Mouse (Mus musculus) gastrocnemius, postnatal 36 days (tissue): ENCODE data around the gene Mob3a. TPM values are rescaled to one million over a fixed set of nuclear protein-coding genes. Genes with fewer than 3 reads are reported as not detected.

ENCODE experiments used
- DNase-seq, 2 experiments: peaks; one replicate each; pipeline ENCODE4 v3.0.0; 2022
- intact Hi-C: fragments of 180-260 bp; cut with DNase I; formaldehyde crosslinking; loops from one replicate; pipeline ENCODE4 v1.15.1; 2025
- total RNA-seq, 2 experiments: library from RNA; stranded (reverse); gene quantifications; 2 replicates each; pipeline ENCODE4 v1.2.3; 2021

Mob3a gene
- total RNA-seq, 2 experiments from 2014 or later: 3.4 to 3.6 TPM

DNA sequence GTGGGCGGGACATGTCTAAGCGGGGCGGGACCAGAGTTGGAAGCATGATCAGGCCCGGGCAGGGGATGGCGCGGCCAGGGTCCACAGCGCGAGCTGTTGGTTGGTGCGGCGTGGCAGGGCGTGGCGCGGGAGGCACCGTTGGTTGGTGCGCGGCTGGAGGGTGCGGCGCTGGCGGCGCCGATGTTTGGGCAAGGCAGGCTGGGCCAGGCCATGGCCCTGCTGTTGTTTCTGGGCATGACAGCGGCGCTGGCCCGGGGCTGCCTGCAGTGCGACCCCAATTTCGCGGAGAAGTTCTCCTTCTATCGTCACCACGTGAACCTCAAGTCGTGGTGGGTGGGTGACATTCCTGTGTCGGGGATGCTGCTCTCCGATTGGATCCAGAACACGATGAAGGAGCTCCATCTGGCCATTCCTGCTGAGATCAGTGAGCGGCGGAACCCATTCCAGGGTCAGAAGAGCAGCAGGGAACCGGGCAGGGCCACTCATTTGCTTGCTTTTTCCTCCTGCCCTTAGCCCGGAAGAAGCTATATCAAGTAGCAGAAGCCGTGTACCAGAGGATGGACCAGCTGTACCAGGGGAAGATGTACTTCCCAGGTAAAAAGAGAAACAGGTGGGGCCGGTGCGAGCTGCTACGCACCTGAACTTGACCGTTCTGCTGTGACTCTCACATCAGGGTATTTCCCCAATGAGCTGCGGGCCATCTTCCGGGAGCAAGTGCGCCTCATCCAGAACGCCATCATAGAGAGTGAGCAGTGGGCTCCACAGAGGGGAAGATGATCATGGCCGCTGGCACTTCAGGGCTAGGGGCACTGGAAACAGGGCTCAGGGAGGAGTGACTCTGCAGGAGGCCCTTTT, 986 bp upstream of the Mob3a start:
- intact Hi-C loops: loop anchor here (10.0 kb wide), 1 partner anchor 268 kb away; the partner anchor contains the start of gene Tcf3
- DNase-seq: peak; percentile 94

DNA sequence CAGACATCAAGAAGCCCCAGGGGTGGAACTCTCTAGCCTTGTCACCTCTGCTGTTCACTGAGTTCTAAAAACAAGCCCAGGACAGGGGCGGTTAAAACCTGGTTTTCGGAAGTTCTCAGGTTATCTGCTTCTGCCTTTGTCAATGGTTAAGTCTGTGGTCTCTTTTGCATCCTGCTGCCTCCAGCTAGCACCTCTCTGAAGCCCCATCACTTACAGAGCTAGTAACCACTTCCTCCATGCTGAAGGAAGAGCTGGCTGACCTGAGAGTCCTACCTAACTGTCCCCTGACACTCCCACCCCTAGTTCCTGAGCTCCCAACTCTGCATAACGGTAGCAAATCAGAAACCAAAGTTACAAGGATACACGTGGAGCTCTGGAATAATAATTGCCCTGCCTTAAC, 1.0 kb downstream of the Mob3a start:
- intact Hi-C loops: loop anchor here (10.0 kb wide), 1 partner anchor 266 kb away; the partner anchor contains the start of gene Tcf3
- DNase-seq: no peak

DNA sequence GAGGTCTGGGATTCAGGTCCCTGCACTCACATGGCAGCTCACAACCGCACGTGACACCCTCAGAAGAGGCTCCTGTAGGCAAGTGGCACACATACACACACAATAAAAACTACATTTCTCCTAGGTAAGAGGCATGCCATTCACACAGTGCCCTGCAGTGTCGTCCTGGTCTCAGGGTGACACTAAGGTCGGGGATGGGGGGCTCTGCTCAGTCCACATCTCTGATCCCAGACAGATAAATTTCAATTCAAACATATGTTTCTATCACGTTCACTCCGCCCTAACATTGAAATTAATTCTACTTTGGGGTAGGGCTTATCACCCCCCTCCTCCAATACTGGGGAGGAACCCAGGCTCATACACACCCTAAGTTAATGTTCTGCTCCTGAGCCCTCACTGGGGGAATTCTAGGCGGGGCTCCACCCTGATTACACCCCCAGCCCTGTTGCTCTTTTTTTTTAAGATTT, 1.7 kb downstream of the Mob3a start:
- DNase-seq: no peak
- intact Hi-C loops: loop anchor here (10.0 kb wide), 1 partner anchor 265 kb away; the partner anchor contains the start of gene Tcf3

DNA sequence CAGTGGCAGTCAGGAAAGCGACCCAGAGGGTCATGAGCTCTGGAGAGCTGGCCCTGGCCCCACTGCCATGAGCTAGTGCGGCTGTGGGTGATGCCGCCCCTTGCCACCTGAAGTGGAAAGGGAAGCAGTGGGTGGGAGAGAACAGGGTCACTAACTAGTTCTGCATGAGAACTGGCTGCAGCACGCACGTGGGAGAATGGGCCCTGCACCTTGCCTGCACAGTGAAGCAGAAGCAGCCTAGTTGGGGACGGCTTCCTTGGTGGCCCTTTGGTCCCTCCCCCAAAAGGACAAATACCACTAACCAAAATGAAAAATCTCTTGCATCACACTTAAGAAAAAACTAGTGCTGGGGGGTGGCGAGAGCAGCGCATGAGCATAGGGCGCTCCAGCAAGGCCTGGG, 3.2 kb downstream of the Mob3a start:
- no peak for DNase-seq
- intact Hi-C loops: no loop called here

DNA sequence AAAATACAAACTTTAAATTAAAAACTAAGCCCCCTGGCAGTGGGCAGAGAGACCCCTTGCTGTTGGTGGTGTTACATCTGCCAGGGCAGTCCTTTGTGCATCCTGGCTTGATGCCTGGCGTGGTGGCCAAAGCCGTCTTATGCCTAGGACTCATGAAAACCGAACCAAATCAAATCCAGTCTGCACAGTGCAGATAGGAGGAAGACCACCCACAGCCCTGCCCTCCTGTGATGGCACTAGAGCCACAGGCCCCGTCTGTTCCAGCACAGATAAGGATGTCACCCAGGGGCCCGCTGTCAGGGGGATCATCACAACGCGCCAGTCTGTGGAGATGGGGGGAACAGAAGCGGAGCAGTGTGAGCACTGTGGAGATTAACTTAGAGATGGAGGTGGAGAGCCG, 4.0 kb downstream of the Mob3a start:
- intact Hi-C loops: no loop called here
- no peak for DNase-seq

DNA sequence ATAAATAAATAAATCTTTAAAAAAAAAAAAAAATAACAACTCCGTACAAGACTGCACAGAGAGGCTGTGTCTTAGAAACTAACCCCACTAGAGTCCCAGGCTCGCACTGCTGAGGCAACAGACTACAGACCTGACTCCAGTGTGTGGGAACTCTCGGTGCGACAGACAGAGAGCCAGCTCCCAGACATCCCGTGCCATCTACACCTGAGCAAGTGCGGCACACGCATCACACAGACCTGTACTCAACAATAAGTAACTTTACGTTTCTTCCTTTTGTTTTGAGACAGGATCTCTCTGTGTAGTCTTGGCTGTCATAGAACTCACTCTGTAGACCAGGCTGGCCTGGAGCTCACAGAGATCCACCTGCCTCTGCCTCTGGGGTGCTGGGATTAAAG, 4.4 kb downstream of the Mob3a start:
- intact Hi-C loops: no loop called here
- no peak for DNase-seq

DNA sequence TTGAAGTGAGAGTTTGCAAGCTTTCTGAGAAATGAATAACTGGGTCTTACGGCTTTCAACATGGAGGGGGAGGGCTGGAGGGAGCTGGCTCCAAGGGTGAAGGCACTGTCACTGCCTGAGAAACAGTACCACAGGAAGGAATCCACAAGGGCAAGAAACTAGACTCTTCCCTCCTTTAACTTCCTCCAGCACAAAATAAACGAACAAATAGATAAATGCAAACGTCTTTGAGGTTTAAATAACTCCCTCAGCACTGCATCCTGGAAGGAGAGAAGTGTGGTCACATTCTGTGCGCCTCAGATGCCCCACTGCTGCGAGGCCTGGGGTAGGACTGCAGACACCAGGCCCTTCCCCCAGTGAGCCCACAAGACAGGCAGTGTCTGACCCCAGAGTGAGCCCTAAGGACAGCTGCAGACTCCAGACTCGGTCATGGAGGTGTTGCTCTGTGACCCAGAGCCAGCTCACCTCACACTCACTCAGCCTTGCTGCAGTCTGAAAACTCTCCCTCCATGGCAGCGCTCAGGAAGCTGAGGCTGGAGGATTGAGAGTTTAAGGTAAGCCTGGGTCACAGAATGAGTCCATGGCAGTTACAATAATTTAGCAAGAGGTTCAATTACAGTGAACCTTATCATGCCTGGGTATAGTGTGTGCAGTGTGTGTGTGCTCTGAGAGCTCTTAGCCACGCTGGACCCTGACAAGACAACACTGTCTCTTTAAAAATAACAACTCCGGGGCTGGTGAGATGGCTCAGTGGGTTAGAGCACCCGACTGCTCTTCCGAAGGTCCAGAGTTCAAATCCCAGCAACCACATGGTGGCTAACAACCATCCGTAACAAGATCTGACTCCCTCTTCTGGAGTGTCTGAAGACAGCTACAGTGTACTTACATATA, 5.0 kb downstream of the Mob3a start:
- intact Hi-C loops: no loop called here
- DNase-seq: no peak

DNA sequence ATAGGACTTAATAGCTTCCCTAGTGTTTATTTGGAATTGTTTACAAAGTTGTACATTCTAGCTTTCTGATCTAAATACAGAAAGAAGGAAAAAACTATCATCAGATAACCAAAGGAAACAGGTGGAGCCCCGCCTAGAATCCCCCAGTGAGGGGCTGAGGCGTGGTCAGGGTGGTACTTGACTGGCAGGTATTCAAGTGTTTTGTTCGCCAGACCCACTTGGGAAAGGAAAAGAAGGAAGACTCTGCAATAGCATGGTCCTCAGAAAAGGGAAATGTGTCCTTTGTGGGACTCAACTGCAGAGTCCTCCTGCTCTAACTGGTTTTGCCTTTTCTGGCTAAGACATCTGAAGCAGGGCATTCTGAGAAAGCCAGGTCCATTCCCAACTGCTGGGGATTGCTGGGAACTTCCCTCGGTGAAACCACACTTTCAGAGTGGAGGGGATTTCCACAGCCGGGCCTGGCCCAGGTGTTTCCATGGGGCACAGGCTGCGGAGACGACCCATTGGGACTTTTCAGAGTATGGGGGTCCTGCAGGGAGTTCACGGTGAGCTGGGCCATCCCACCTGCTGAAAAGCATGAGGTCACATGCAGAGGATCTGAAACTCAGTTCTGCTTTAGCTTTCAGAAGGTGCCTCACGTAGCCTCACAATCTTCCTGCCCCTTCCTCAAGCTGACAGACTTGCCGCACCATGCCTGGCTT, 5.8 kb downstream of the Mob3a start:
- DNase-seq: no peak
- intact Hi-C loops: no loop called here

DNA sequence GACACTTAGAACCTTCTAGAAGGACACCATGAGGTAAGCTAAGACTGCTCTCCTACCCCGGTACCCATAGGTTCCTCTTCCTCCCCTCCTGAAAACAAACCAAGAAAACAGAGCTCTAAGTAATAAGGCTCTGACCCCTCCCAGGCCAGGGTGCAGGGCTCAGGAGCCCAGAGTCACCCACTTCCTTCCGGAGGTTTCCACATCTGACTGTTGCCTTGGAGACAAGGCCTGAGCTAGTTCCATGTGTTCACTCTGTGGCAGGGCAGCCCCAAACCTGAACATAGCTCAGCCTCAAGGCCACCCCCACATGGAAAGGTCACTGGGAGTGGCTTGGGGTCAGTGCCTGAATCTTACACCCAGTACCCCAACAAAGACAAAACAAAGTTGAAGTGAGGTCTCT, 6.6 kb downstream of the Mob3a start:
- no peak for DNase-seq
- intact Hi-C loops: no loop called here

DNA sequence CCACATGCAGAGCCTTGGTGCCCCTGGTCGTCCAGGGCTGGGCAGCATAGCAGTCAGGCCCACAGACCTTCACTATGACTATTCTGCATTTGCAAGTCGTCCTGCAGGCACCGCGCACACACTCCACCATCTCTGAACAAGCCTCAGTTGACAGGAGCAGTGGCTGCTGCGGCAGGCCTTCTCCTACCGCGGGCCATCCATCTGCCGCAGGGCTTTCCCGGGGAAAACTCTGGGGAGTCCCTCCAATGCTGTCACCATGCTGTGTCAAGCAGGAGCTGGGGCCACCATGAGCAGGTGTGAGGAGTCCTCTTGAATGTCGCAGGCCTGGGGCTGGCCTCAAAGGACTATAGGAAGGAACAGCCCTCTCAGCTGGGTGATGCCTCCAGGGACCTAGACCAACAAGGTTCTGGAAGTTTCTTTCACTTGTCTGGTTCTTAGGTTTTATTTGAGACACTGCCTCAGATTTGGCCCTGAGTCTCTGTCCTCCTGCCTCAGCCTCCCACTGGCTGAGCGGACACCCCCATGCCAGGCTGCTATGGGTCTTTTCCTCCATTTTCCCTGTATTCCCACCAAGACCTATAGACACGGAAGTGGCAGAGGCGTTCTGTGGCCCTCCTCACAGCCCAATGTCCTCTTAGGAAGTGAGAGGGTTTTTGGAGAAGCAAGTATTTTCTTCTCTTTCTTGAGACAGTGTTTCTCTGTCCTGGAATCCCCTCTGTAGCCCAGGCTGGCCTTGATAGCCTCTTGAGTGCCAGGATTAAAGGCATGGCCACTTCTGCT, 7.4 kb downstream of the Mob3a start:
- DNase-seq: no peak
- intact Hi-C loops: no loop called here

DNA sequence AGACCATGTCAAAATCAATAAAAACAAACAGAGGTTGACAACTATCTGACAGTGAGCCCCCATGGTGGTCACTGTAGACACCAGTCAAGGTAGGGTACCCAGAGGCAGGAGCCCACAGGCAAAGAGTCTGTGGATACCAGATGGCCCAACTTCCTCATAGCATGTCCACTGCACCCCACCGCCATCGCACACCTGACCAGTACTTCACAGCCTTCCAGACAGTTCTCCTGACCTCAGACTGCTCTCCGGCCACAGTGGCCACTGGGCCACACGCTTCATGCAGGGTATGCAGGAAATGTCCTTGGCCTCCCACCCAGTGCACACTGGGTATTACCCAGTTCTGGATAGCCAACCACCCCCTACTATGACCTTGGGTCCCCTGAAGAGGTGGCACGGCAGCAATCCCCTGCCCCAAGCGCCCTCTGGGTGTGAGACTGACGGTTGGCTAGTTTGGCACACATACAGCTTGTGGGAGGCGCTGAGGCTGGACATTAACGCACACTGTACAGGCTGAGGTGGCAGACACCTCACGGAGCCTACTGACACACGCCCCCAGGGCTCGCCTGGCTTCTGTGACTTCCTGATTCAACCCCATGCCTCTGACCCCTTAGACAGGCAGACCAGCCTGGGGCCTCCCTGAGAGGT, 8.3 kb downstream of the Mob3a start:
- DNase-seq: no peak
- intact Hi-C loops: no loop called here

DNA sequence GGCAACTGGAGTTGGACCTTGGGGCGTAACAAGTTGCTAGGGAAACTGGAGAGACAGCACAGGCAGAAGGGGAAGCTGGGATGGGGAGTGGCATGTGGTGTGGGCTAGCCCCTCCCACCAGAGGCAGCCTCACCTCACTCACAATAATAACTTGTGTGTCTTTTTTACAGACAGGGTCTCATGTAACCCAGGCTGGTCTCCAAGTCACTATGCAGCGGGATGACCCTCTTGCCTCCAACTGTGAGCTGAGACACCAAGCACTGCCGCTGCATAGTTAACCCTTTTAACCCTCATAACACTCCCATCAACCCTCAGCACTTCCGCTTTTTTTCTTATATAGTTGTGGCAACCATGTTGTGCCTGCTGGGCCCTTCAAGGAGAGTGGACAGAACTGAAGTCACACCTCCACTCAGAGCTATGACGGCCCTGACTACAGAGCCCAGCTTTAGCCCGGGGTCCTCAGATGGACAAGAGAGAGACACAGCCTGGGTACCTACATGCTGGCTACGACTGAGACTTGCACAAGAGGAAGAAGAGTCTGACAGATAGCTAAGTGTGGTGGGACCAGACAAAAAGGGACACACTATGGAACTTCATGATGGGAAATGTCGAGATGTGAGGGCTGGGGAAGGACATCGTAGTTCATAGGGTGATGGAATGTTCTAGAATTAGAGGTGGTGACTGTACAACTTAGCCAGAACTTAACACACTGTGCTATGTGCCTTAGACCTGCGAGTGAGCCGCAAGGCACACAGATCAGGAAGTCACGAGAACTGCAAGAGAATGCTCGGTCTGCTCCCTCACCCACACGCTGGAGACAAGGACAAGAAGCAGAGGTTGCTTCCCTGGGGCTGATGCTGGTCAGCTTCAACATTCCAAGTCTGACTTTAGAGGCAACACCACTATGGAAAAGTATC, 9.3 kb downstream of the Mob3a start:
- DNase-seq: no peak
- intact Hi-C loops: no loop called here

DNA sequence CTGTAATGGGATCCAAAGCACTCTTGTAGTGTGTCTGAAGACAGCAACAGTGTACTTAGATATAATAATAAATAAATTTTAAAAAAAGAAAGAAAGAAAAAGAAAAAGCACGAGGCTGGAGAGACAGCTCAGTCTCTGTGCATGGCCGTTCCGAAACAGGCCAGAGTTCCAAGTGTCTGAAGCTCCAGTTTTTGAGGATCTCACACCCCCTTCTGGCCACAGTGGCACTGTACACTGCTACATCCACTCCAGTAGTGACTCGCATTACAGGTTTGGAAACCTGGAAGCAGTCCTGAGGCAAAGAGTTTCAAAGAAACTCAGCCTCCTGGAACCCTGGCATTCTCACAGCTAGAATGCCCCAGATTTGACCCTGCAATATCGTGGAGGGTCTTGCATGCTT, 13.9 kb downstream of the Mob3a start:
- peak; percentile 62 to 73 for DNase-seq
- intact Hi-C loops: loop anchor here (2.0 to 5.0 kb wide), 3 partner anchors 77 to 121 kb away; no protein-coding TSS in a partner anchor

DNA sequence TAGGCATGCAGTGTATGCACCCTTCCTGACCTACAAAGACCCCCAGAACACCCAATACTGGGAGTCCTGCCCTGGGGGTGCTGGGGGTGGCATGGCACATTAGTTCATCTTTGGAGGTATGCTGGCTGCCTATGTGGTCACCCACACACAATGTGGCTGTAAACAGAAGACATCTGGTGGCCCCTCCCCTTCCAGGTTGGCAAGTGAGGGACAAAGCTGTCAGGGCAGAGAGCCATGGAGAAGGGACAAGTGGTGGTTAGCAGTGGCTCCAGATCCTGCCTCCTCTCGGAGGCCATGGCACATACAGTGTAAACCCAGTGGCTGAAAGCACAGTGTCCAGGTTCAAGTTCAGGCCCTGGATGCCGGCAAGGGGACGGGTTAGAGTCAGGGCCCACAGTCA, 15.2 kb downstream of the Mob3a start:
- intact Hi-C loops: loop anchor here (5.0 kb wide), 2 partner anchors 104 to 119 kb away; no protein-coding TSS in a partner anchor
- DNase-seq: no peak

DNA sequence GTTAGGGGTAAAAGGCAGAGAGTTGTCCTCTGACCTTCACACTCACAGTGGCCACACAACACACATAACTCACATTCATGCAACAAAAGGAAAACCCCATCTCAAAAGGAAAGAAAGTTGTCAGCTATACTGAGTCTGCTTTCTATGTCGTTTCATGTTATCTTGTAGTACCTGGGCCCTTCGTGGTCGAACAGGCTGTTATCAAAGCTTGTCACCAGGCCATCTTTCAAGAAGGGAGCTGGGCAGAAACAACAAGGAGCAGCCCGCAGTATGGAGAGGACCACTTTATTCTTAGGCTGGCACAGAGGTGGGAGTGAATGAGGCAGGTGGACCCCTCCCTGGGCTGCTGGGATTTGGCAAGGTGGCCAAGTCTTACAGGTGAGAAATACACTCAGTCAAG, 16.8 kb downstream of the Mob3a start:
- intact Hi-C loops: loop anchor here (2.0 to 5.0 kb wide), 3 partner anchors 26 to 118 kb away; no protein-coding TSS in a partner anchor
- no peak for DNase-seq

DNA sequence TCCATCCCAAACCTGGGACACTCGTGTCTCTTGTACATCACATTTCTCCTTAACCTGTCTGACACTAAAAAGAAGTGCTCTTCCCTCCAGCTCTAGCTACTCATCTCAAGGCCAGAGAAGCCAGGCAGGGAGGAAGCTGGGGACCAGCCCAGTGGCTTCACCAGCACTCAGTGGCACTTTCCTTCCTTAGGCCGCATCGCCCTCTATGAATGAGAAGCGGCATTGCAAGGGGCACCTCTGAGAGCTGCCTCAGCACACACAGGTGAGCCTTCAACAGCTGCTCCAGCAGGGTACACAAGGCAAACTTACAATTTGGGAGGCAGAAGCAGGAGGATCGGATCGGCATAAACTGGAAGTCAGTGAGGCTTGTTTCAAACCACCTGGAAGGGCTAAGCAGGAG, 17.6 kb downstream of the Mob3a start:
- DNase-seq: peak; percentile 40 to 49
- intact Hi-C loops: loop anchor here (2.0 kb wide), 1 partner anchor 25 kb away; no protein-coding TSS in a partner anchor

DNA sequence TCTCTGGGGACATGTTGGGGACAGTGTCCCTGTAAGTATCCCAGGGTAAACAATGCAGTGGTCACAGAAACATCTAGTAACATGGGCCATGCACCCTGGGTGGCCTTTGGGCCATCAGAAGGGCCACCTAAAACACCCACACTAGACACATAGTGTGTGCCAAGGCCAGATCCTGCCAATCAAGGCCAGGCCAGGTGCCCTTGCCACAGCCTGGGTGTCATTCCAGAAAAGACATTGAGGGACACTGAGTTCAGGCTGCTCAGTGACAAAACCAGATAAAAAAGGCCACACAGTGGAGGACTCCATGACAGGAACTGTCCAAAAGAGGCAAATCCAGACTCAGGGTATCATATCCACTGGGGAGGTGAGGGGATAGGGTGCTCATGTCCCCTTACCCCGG, 18.1 kb downstream of the Mob3a start:
- no peak for DNase-seq
- intact Hi-C loops: loop anchor here (2.0 kb wide), 1 partner anchor 25 kb away; no protein-coding TSS in a partner anchor

DNA sequence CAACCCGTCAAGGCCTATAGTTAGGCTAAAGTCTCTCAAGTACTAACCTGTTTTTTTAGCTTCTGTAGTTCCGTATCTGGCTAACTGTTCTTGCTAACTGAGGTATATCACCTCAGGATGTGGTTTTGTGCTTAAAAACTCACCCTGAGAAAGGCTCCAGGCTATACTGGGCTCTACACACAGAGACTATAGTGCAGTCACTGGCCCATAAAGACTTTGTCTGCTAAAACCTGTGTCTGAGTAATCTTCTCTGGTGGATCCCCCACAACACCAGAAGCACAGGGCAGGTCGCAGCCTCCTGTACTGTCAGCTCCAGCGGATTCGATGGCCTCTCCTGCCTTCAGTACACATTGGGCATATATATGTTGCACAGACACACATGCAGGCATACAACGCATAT, 19.8 kb downstream of the Mob3a start:
- no peak for DNase-seq
- intact Hi-C loops: no loop called here
